Mouse (Mus musculus) adrenal gland, postnatal 25 days (tissue): ENCODE results near the gene Gm17617. TPM values are rescaled to one million over a fixed set of nuclear protein-coding genes. Genes with fewer than 3 reads are reported as not detected.

Source experiments
- DNase-seq: peaks from one replicate; pipeline ENCODE4 v3.0.0; 2021; ENCODE audit warnings: mixed read lengths
- long read RNA-seq: library from polyadenylated mRNA; stranded (forward); transcript quantifications from one replicate; pipeline ENCODE4 v2.0.0, GENCODE M21; 2021
- total RNA-seq: library from RNA; stranded (reverse); gene quantifications from 2 replicates; pipeline ENCODE4 v1.2.3, GENCODE M21; 2021

Gene Gm17617
- total RNA-seq, result not detected in 2 replicates
- long read RNA-seq, result 0 reads

- no peak for DNase-seq
Observed at GRCm38 (mm10) chr13:55133448-55133847, at the start of gene Gm17617. TSS of gene Gm17617 (minus strand) at chr13:55133548.

GRCm38 (mm10) chr13:55182173-55182894 is 49.0 kb upstream of the Gm17617 start:
- DNase-seq, result peak; percentile 54

- no peak for DNase-seq
Observed at GRCm38 (mm10) chr13:55181786-55182172, 48.4 kb upstream of the Gm17617 start.

GRCm38 (mm10) chr13:55179591-55179990 is 46.2 kb upstream of the Gm17617 start:
- no peak for DNase-seq

- peak; percentile 75 for DNase-seq
Observed at GRCm38 (mm10) chr13:55178556-55178955, 45.2 kb upstream of the Gm17617 start.

- DNase-seq, result no peak
Observed at GRCm38 (mm10) chr13:55177903-55178496, 44.7 kb upstream of the Gm17617 start.

GRCm38 (mm10) chr13:55176265-55176664 is 42.9 kb upstream of the Gm17617 start:
- no peak for DNase-seq

GRCm38 (mm10) chr13:55174347-55174746 is 41.0 kb upstream of the Gm17617 start:
- DNase-seq, result no peak

GRCm38 (mm10) chr13:55172336-55172770 is 39.0 kb upstream of the Gm17617 start:
- no peak for DNase-seq

GRCm38 (mm10) chr13:55171517-55172335 is 38.4 kb upstream of the Gm17617 start:
- peak; percentile 63 for DNase-seq

- DNase-seq, result peak; percentile 40
Observed at GRCm38 (mm10) chr13:55168958-55169369, 35.6 kb upstream of the Gm17617 start.

- no peak for DNase-seq
Observed at GRCm38 (mm10) chr13:55168255-55168654, 34.9 kb upstream of the Gm17617 start.

GRCm38 (mm10) chr13:55167798-55168197 is 34.5 kb upstream of the Gm17617 start:
- DNase-seq, result no peak

- DNase-seq, result no peak
Observed at GRCm38 (mm10) chr13:55166806-55167725, 33.7 kb upstream of the Gm17617 start.

GRCm38 (mm10) chr13:55165831-55166339 is 32.5 kb upstream of the Gm17617 start:
- no peak for DNase-seq

GRCm38 (mm10) chr13:55163553-55163952 is 30.2 kb upstream of the Gm17617 start:
- no peak for DNase-seq

GRCm38 (mm10) chr13:55162365-55162764 is 29.0 kb upstream of the Gm17617 start:
- DNase-seq, result no peak

- no peak for DNase-seq
Observed at GRCm38 (mm10) chr13:55153951-55154350, 20.6 kb upstream of the Gm17617 start.

GRCm38 (mm10) chr13:55152621-55153415 is 19.5 kb upstream of the Gm17617 start, which contains the start of gene Fgfr4:
TSS of gene Fgfr4 (plus strand) at chr13:55152640.
- DNase-seq, result peak; percentile 80

- DNase-seq, result no peak
Observed at GRCm38 (mm10) chr13:55140271-55140670, 6.9 kb upstream of the Gm17617 start.

GRCm38 (mm10) chr13:55135382-55135781 is 2.0 kb upstream of the Gm17617 start:
- no peak for DNase-seq
